Mouse (Mus musculus): Measurements from ENCODE around the gene Xpot. TPM values are rescaled to one million over a fixed set of nuclear protein-coding genes. Genes with fewer than 3 reads are reported as not detected.

Xpot gene
- polyA plus RNA-seq, 1 experiment from 2014 or later = 28.1 TPM

DNA sequence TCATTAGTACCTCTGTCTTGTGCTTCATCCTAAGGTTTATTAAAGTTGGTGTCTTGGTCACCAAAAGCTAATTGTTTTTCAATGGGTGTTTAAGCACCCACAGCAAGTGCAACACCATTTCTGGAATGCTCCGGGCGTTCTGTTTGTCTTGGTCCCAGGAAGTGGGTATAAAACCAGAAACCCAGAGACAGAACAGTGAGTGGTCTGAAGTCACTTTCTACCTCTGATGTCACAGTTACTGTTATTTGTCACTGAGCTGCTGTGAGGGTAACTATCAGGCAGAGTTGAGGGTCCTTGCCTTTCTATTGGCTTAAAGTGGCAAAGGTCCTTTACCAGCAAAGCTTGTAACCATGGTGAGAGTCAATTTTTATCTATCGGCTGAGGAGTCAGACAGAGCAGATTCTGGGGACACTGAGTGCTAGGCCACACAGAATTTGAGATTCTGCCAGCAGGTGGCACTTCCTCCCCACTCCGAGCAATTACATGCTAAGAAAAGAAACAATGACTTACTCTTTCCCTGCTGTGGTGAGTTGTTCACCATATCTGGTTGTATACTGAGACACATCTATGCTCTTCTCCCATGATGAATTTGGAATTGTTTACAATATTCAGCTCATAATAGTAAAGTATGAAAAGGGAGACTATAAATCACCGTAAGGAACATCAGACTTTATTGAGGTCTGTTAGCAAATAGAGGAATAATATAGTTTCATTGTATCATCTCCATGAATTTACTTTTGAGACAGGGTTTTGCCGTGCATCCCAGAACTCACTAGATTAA lies 14.2 kb upstream of the Xpot start:
- 35% methylated on average over 6 of the region's 6 CpGs for WGBS (ENCODE audit: insufficient replicate concordance)
- Histone ChIP-seq H3K9ac (no peak overlapping the region), H3K4me1 (replicated peaks) (peaks cover 16% of the 10 kb centered on the region), H3K27me3 (peaks cover 63% of the 10 kb centered on the region), H3K27ac (replicated peaks) (no peak overlapping the region), H3K4me2 (peak overlapping the region; percentile 70; the same call in 1 of the 2 replicates), H3K4me3 (replicated peaks) (no peak overlapping the region), H3K9me3 (replicated peaks) (no peaks in the 10 kb centered on the region), H3K36me3 (replicated peaks) (no peaks in the 10 kb centered on the region)
- ATAC-seq (ENCODE audit: insufficient read depth) = no peak

GRCm38 (mm10) chr10:121639573-121639972 lies 13.4 kb upstream of the Xpot start:
- H3K4me1 ChIP-seq (replicated peaks) = peaks cover 16% of the 10 kb centered on the region
- H3K4me3 ChIP-seq (replicated peaks) = no peak overlapping the region
- peaks cover 55% of the 10 kb centered on the region for H3K27me3 ChIP-seq
- no peak for ATAC-seq (ENCODE audit: insufficient read depth)
- 67% methylated on average over 5 of the region's 5 CpGs for WGBS (ENCODE audit: insufficient replicate concordance)
- H3K4me2 ChIP-seq = no peak overlapping the region
- no peaks in the 10 kb centered on the region for H3K36me3 ChIP-seq (replicated peaks)
- no peaks in the 10 kb centered on the region for H3K9me3 ChIP-seq (replicated peaks)
- H3K9ac ChIP-seq = no peak overlapping the region
- H3K27ac ChIP-seq (replicated peaks) = no peak overlapping the region

DNA sequence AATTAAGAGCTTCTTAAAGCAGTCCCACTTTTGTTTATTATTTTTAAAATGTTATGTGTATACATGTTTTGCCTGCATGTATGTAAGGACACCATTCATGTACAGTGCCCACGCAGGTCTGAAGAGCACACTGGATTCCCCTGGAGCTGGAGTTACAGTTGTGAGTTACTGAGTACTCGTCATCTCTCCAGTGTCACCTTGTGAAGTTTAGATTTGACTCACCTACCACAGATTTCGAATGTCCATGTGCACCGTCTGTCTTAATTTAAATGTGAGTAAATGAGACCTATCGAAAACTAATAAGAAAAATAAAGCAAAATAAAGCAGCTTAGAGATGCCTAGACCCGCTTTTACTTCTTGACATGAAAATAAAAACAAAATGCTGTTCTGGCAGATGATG lies 10.1 kb upstream of the Xpot start:
- Histone ChIP-seq H3K4me3 (replicated peaks) (no peak overlapping the region), H3K4me1 (replicated peaks) (peaks cover 6% of the 10 kb centered on the region), H3K9me3 (replicated peaks) (no peaks in the 10 kb centered on the region), H3K4me2 (no peak overlapping the region), H3K36me3 (replicated peaks) (no peaks in the 10 kb centered on the region), H3K27me3 (peaks cover 22% of the 10 kb centered on the region), H3K9ac (no peak overlapping the region), H3K27ac (replicated peaks) (no peak overlapping the region)
- 72% methylated on average over 6 of the region's 6 CpGs for WGBS (ENCODE audit: insufficient replicate concordance)
- ATAC-seq (ENCODE audit: insufficient read depth) = no peak

DNA sequence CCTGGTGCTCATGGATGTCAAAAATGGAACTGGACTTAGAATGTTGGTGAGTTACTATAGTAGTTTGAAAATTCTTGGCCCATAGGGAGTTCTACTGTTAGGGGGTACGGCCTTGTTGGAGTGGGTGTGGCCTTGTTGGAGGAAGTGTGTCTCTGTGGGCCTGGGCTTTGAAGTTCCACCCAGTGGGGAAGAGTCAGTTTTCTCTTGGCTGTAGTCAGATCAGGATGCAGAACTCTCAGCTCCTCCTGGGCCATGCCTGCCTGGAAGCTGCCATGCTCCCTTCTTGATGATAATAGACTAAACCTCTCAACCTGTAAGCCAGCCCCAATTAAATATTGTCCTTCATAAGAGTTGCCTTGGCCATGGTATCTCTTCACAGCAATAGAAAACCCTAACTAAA lies 8.0 kb upstream of the Xpot start:
- Histone ChIP-seq H3K9ac (no peak overlapping the region), H3K4me3 (replicated peaks) (no peak overlapping the region), H3K36me3 (replicated peaks) (no peaks in the 10 kb centered on the region), H3K4me2 (no peak overlapping the region), H3K9me3 (replicated peaks) (no peaks in the 10 kb centered on the region), H3K4me1 (replicated peaks) (no peaks in the 10 kb centered on the region), H3K27me3 (peaks cover 1% of the 10 kb centered on the region; the same call in 1 of the 2 replicates), H3K27ac (replicated peaks) (no peak overlapping the region)
- no peak for ATAC-seq (ENCODE audit: insufficient read depth)
- 8% methylated on average over 1 of the region's 1 CpGs for WGBS (ENCODE audit: insufficient replicate concordance)

DNA sequence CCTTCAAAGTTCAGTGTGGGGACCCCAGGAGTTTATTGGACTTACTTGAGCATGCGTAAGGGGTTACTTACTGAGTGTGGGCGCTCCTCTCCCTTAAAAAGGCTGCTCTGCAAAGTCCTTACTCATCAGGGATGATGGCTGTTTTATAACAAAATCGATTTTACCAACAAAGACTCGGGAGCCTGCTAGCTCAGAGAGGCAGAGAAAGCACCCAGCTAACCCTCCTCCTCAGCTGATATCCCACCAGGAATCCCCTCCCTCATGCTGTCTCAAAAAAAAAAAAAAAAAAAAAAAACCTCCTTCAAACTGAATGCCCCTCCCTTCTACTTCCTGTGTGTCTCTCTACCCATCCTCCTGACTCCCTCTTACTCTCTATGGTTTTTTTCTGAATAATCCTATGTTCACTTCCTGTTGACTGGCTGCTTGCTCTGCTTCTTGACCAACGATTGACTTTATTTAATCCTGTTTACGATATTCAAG lies 2.5 kb upstream of the Xpot start:
- H3K27ac ChIP-seq (replicated peaks) = no peak overlapping the region
- no peak for ATAC-seq (ENCODE audit: insufficient read depth)
- no peaks in the 10 kb centered on the region for H3K27me3 ChIP-seq
- no peaks in the 10 kb centered on the region for H3K9me3 ChIP-seq (replicated peaks)
- no peak overlapping the region for H3K9ac ChIP-seq
- 66% methylated on average over 6 of the region's 6 CpGs for WGBS (ENCODE audit: insufficient replicate concordance)
- no peaks in the 10 kb centered on the region for H3K36me3 ChIP-seq (replicated peaks)
- no peak overlapping the region for H3K4me2 ChIP-seq
- peaks cover 30% of the 10 kb centered on the region for H3K4me1 ChIP-seq (replicated peaks)
- no peak overlapping the region for H3K4me3 ChIP-seq (replicated peaks)

- H3K4me1 ChIP-seq (replicated peaks) = peaks cover 37% of the 10 kb centered on the region
- 58% methylated on average over 10 of the region's 10 CpGs for WGBS (ENCODE audit: insufficient replicate concordance)
- no peaks in the 10 kb centered on the region for H3K27me3 ChIP-seq
- H3K36me3 ChIP-seq (replicated peaks) = peaks cover 8% of the 10 kb centered on the region
- peak overlapping the region; percentile 93 for H3K4me3 ChIP-seq (replicated peaks)
- peak overlapping the region; percentile 88 for H3K4me2 ChIP-seq
- 0 out of 2 replicates have a peak overlapping the region, but pooled peaks have one; percentile 2 for H3K9ac ChIP-seq
- peak overlapping the region; percentile 64 for H3K27ac ChIP-seq (replicated peaks)
- H3K9me3 ChIP-seq (replicated peaks) = no peaks in the 10 kb centered on the region
- ATAC-seq (ENCODE audit: insufficient read depth) = no peak
Measured at GRCm38 (mm10) chr10:121627216-121627852, 1.2 kb upstream of the Xpot start.

GRCm38 (mm10) chr10:121625407-121626185 lies 536 bp downstream of the Xpot start:
- peak overlapping the region; percentile 95 for H3K9ac ChIP-seq
- peaks cover 37% of the 10 kb centered on the region for H3K4me1 ChIP-seq (replicated peaks)
- H3K27me3 ChIP-seq = no peaks in the 10 kb centered on the region
- H3K36me3 ChIP-seq (replicated peaks) = peaks cover 26% of the 10 kb centered on the region
- peak; percentile 57 for ATAC-seq (ENCODE audit: insufficient read depth)
- peak overlapping the region; percentile 93 for H3K4me3 ChIP-seq (replicated peaks)
- H3K9me3 ChIP-seq (replicated peaks) = no peaks in the 10 kb centered on the region
- peak overlapping the region; percentile 95 for H3K27ac ChIP-seq (replicated peaks)
- WGBS (ENCODE audit: insufficient replicate concordance) = under 1% methylated on average over 41 of the region's 41 CpGs
- peak overlapping the region; percentile 88 for H3K4me2 ChIP-seq

GRCm38 (mm10) chr10:121625006-121625405 lies 1.1 kb downstream of the Xpot start:
- WGBS (ENCODE audit: insufficient replicate concordance) = 1% methylated on average over 9 of the region's 9 CpGs
- Histone ChIP-seq H3K27ac (replicated peaks) (peak overlapping the region; percentile 95), H3K27me3 (no peaks in the 10 kb centered on the region), H3K36me3 (replicated peaks) (peaks cover 32% of the 10 kb centered on the region), H3K4me1 (replicated peaks) (peaks cover 37% of the 10 kb centered on the region), H3K9me3 (replicated peaks) (no peaks in the 10 kb centered on the region), H3K4me3 (replicated peaks) (peak overlapping the region; percentile 93), H3K4me2 (peak overlapping the region; percentile 88), H3K9ac (peak overlapping the region; percentile 95)
- ATAC-seq (ENCODE audit: insufficient read depth) = no peak

- WGBS (ENCODE audit: insufficient replicate concordance) = 72% methylated on average over 7 of the region's 7 CpGs
- Histone ChIP-seq H3K36me3 (replicated peaks) (peaks cover 43% of the 10 kb centered on the region), H3K9me3 (replicated peaks) (no peaks in the 10 kb centered on the region), H3K4me3 (replicated peaks) (no peak overlapping the region), H3K27me3 (no peaks in the 10 kb centered on the region), H3K9ac (no peak overlapping the region), H3K4me2 (no peak overlapping the region), H3K4me1 (replicated peaks) (peaks cover 37% of the 10 kb centered on the region), H3K27ac (replicated peaks) (no peak overlapping the region)
- ATAC-seq (ENCODE audit: insufficient read depth) = no peak
Measured at GRCm38 (mm10) chr10:121623670-121624069, 2.5 kb downstream of the Xpot start.

DNA sequence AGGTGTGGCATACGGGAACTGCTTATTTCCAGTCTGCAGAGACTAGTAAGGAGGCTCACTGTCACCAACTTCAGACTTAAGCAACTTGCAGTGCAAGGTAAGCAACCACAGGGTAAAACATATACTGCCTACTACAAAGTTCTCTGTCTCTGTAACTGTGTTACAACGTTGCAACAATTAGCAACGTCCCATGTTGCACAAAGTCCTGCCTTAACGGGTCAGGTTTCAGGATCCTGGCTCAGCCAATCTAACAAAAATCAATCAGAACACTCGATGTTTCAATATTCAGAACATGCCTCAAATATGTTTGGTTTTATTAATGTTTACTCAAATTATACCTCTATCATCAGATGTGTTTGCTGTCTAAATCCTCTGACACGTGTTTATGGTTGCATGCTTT lies 3.7 kb downstream of the Xpot start:
- Histone ChIP-seq H3K27me3 (no peaks in the 10 kb centered on the region), H3K9me3 (replicated peaks) (no peaks in the 10 kb centered on the region), H3K4me1 (replicated peaks) (peaks cover 34% of the 10 kb centered on the region), H3K36me3 (replicated peaks) (peaks cover 56% of the 10 kb centered on the region), H3K27ac (replicated peaks) (no peak overlapping the region), H3K9ac (no peak overlapping the region), H3K4me2 (no peak overlapping the region), H3K4me3 (replicated peaks) (no peak overlapping the region)
- no peak for ATAC-seq (ENCODE audit: insufficient read depth)
- 78% methylated on average over 6 of the region's 6 CpGs for WGBS (ENCODE audit: insufficient replicate concordance)

- H3K4me3 ChIP-seq (replicated peaks) = no peak overlapping the region
- H3K27ac ChIP-seq (replicated peaks) = no peak overlapping the region
- no peak for ATAC-seq (ENCODE audit: insufficient read depth)
- H3K36me3 ChIP-seq (replicated peaks) = peaks cover 91% of the 10 kb centered on the region
- no peak overlapping the region for H3K4me2 ChIP-seq
- 79% methylated on average over 7 of the region's 7 CpGs for WGBS (ENCODE audit: insufficient replicate concordance)
- H3K9me3 ChIP-seq (replicated peaks) = no peaks in the 10 kb centered on the region
- no peak overlapping the region for H3K9ac ChIP-seq
- no peaks in the 10 kb centered on the region for H3K4me1 ChIP-seq (replicated peaks)
- H3K27me3 ChIP-seq = no peaks in the 10 kb centered on the region
Measured at GRCm38 (mm10) chr10:121615935-121616334, 10.2 kb downstream of the Xpot start.
